Mouse (Mus musculus) myocyte (in vitro differentiated cells): Measurements from ENCODE around the gene Wrnip1.

Experiments used
- CEBPB ChIP-seq: IDR thresholded peaks from 2 replicates; pipeline ENCODE4 v1.6.1; 2011; ENCODE audit warnings: mild to moderate bottlenecking, moderate library complexity; ENCODE audit not compliant: poor library complexity, insufficient read depth, severe bottlenecking
- MAX ChIP-seq: IDR thresholded peaks from one replicate; pipeline ENCODE4 v1.6.1; 2011; ENCODE audit warnings: low read depth, mild to moderate bottlenecking, control low read depth
- POLR2A ChIP-seq: IDR thresholded peaks from one replicate; pipeline ENCODE4 v1.6.1; 2011; ENCODE audit warnings: low read depth, mild to moderate bottlenecking, control low read depth, moderate library complexity; ENCODE audit not compliant: insufficient read length

GRCm38 (mm10) chr13:32839314-32839713, 37.5 kb downstream of the Wrnip1 start:
- TF ChIP-seq POLR2A (no peak), MAX (no peak), CEBPB (no peak)
